Mouse (Mus musculus) neural tube, embryonic 11.5 days (tissue): ENCODE measurements around the gene Etl4. TPM values are rescaled to one million over a fixed set of nuclear protein-coding genes. Genes with fewer than 3 reads are reported as not detected.

Experiments
- ATAC-seq: fragments of 200-750 bp; cut with Nextera tagmentation; 2 replicates; pipeline ENCODE4 v1.8.0; 2017; ENCODE audit warnings: moderate number of reproducible peaks, mild to moderate bottlenecking, moderate TSS enrichment, moderate library complexity; ENCODE audit not compliant: insufficient read depth, low FRiP score, low TSS enrichment
- DNase-seq: peaks from one replicate; pipeline ENCODE4 v3.0.0-alpha.2; 2015; ENCODE audit warnings: low spot score
- H3K27ac ChIP-seq: fragments of 300-500 bp; sonication (generic); 2 replicates; pipeline ENCODE4 v1.5.1; 2014; ENCODE audit warnings: low read depth, mild to moderate bottlenecking, low read length
- H3K27me3 ChIP-seq: fragments of 300-500 bp; sonication (generic); 2 replicates; pipeline ENCODE4 v1.6.1; 2014; ENCODE audit warnings: mild to moderate bottlenecking, low read length, mixed read lengths; ENCODE audit not compliant: control insufficient read depth, insufficient read depth
- H3K36me3 ChIP-seq: fragments of 300-500 bp; sonication (generic); 2 replicates; pipeline ENCODE4 v1.6.1; 2014; ENCODE audit warnings: mild to moderate bottlenecking, low read length, moderate library complexity, mixed read lengths; ENCODE audit not compliant: control insufficient read depth, insufficient read depth
- H3K4me1 ChIP-seq: fragments of 300-500 bp; sonication (generic); 2 replicates; pipeline ENCODE4 v1.6.1; 2014; ENCODE audit warnings: low read length, mixed read lengths; ENCODE audit not compliant: control insufficient read depth, insufficient read depth
- H3K4me2 ChIP-seq: fragments of 300-500 bp; sonication (generic); 2 replicates; pipeline ENCODE4 v1.6.1; 2014; ENCODE audit warnings: low read depth, mild to moderate bottlenecking, moderate library complexity
- H3K4me3 ChIP-seq: fragments of 300-500 bp; sonication (generic); 2 replicates; pipeline ENCODE4 v1.5.1; 2014; ENCODE audit warnings: low read depth, low read length
- H3K9ac ChIP-seq: fragments of 300-500 bp; sonication (generic); 2 replicates; pipeline ENCODE4 v1.6.1; 2014; ENCODE audit warnings: mild to moderate bottlenecking, low read length
- H3K9me3 ChIP-seq: fragments of 300-500 bp; sonication (generic); 2 replicates; pipeline ENCODE4 v1.6.1; 2016; ENCODE audit warnings: low read length; ENCODE audit not compliant: control insufficient read depth
- WGBS: fragments of 180-500 bp; shearing (Covaris S2); extraction: QIAGEN DNeasy Blood & Tissue Kit; methylation state at CpG from one replicate; pipeline ENCODE4 v1.1.7; 2014; 5-methylcytosine and 5-hydroxymethylcytosine counted together
- polyA plus RNA-seq: library from polyadenylated mRNA; unstranded; fragments of >200 nt; fragmentation: Nextera tagmentation; extraction: Ambion mirVana; gene quantifications from 2 replicates; pipeline ENCODE4 v1.2.1, GENCODE M21; 2014

Etl4 gene
- polyA plus RNA-seq, 1 experiment from 2014 or later: 19.9 TPM

DNA sequence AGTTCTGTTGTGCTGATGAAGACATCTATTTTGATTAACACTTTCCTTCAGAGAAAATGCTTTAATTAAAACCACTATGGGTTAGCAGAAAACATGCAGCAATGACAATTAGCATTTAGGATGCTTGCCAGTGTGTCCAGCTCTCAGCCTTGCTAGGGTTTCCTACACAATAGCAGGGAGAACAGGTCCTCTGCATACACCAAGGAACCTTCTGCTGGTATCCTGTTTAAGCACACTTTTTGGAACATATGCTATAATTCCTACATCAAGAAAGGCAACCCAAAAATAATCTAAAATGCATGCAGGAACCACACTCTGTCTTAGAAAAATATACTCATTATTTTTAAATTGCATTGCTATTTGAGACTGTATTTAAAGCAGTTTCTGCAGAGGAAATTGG is 673.5 kb downstream of the Etl4 start:
- H3K4me2 ChIP-seq: no peak overlapping the region
- H3K27ac ChIP-seq: no peak overlapping the region
- no peak overlapping the region for H3K4me3 ChIP-seq
- no peak overlapping the region for H3K9ac ChIP-seq
- DNase-seq (no peak), ATAC-seq (no peak)
- H3K36me3 ChIP-seq: no peaks in the 10 kb centered on the region
- H3K27me3 ChIP-seq: no peaks in the 10 kb centered on the region
- H3K4me1 ChIP-seq: no peaks in the 10 kb centered on the region
- H3K9me3 ChIP-seq: no peaks in the 10 kb centered on the region

DNA sequence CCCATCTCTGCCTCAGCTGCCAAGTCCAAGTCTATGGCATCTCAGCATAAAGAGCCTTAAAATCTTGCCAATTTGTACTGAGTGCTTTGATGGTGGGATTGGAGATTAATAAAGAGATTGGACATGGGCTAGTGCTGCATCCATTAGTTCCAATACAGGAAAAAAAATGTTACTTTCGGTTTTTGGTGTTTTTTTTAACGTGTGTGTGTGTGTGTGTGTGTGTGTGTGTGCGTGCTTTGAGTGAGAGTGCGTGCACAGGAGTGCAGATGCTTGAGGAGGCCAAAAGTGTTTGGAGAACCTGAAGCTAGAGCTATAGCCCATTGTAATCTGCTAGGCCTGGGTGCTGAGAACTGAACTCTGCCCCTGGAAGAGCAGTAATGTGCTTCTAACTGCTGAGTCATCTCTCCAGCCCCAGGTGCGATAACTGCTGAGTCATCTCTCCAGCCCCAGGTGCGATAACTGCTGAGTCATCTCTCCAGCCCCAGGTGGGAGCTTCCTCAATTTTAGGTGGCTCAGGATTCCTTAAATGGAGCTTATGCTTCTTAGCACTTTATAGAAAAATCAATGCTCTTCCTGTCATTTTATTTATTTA is 674.1 kb downstream of the Etl4 start:
- no peaks in the 10 kb centered on the region for H3K36me3 ChIP-seq
- DNase-seq: no peak
- H3K9ac ChIP-seq: no peak overlapping the region
- no peak overlapping the region for H3K4me2 ChIP-seq
- no peaks in the 10 kb centered on the region for H3K4me1 ChIP-seq
- WGBS: 90% methylated on average over 6 of the region's 6 CpGs
- no peaks in the 10 kb centered on the region for H3K27me3 ChIP-seq
- no peak for ATAC-seq
- H3K27ac ChIP-seq: no peak overlapping the region
- no peak overlapping the region for H3K4me3 ChIP-seq
- no peaks in the 10 kb centered on the region for H3K9me3 ChIP-seq

DNA sequence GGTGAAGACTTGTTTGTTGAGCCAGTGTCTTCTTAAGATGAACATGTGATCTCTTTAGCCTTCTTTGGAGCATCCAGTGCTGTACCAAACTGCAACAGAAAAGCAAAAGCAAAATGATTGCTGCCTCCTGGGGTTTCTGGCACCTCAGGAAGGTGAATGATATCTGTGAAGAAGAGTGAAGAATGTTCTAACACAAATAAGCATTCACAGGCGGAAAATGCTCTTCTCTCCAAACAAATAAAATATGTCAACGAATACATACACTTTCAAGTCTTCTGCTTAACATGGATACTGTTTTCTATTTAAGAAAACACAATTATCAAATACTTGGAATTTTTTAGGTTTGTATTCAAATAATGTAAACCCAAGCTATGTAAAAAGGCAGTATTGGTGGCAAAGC is 678.3 kb downstream of the Etl4 start:
- no peak for ATAC-seq
- Histone ChIP-seq H3K9me3 (no peaks in the 10 kb centered on the region), H3K9ac (no peak overlapping the region), H3K27me3 (no peaks in the 10 kb centered on the region), H3K27ac (no peak overlapping the region), H3K36me3 (no peaks in the 10 kb centered on the region), H3K4me1 (no peaks in the 10 kb centered on the region), H3K4me3 (no peak overlapping the region), H3K4me2 (no peak overlapping the region)
- 99% methylated on average over 2 of the region's 2 CpGs for WGBS
- DNase-seq: no peak

DNA sequence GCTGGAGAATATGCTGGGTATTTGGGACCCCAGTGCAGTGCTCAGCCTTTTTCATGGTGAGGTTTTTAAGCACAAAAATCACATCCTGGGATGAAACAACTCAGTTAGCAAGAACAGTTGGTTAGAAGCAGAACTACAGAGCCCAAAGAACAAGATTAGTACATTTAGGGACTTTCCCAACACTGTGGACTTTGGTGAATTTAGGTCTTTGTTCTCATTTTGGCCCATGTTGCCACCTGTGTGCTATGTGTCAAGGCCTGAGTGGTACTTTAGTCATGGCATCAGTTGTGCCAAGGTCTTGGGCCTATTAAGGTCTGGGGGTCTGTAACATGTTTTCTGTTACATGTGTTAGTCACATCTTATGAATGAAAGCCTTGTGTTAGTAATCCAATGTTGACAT is 679.1 kb downstream of the Etl4 start:
- H3K4me3 ChIP-seq: no peak overlapping the region
- no peak for ATAC-seq
- H3K27ac ChIP-seq: no peak overlapping the region
- no peak for DNase-seq
- no peak overlapping the region for H3K4me2 ChIP-seq
- H3K9ac ChIP-seq: no peak overlapping the region
- H3K4me1 ChIP-seq: no peaks in the 10 kb centered on the region
- H3K27me3 ChIP-seq: no peaks in the 10 kb centered on the region
- no peaks in the 10 kb centered on the region for H3K36me3 ChIP-seq
- H3K9me3 ChIP-seq: no peaks in the 10 kb centered on the region

DNA sequence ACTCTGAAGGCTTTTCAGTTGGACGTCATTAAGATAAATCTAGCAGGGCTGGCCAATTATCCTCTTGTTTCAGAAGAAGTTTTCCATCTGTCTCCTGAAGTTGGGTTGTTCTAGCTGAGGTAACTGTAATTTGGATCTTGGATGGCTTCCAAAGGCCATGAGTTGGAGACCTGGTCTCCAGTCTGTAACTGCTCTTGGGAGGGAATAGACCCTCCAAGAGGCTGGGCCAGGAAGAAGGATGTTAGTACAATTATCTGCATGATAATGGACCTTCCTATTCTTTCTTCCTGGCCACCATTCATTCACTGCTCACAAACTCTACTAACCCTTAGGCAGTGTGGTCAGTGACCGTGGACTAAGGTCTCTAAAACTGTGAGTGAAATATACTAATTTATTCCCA is 684.5 kb downstream of the Etl4 start:
- no peaks in the 10 kb centered on the region for H3K36me3 ChIP-seq
- WGBS: 90% methylated on average over 2 of the region's 2 CpGs
- no peak for ATAC-seq
- no peaks in the 10 kb centered on the region for H3K4me1 ChIP-seq
- no peaks in the 10 kb centered on the region for H3K9me3 ChIP-seq
- no peak overlapping the region for H3K27ac ChIP-seq
- DNase-seq: no peak
- H3K4me3 ChIP-seq: no peak overlapping the region
- H3K4me2 ChIP-seq: no peak overlapping the region
- no peak overlapping the region for H3K9ac ChIP-seq
- H3K27me3 ChIP-seq: no peaks in the 10 kb centered on the region

DNA sequence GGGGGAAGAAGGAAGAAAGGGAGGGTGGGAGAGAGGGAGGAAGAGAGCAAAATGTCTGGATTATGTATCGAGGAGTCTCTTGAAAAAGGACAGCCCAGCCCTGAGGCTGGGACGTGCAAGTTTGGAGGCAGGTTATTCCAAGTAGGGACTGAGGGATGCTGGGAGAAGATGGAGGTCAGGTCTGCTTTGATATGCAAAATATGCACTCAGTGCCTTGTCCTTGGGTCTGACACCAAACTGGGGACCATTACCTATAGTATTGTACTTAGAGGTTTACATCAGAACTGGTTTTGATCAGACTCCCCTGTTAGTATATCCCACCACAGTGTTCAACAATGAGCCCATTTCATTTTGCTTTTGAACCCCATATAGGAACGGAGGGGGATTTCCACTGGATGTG is 685.4 kb downstream of the Etl4 start:
- 87% methylated on average over 3 of the region's 3 CpGs for WGBS

DNA sequence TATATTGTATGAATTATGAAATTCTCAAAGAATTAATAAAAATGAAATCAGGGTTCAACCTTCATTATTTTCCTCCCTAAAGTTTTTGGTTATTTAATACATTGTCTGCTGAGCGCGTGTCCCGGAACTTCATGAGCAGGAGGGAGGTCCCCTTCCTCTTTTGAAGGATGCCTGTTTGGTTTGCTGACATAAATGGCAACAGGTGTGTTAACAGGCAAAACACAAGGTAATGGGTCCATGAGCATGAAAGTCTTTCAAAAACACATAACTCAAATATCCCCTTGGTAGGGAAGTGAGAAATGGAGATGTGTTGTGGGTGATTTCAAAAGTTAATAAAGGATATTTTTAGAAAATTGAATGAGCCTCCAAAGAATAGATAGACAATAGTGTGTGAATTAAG is 687.0 kb downstream of the Etl4 start:
- Histone ChIP-seq H3K27ac (no peak overlapping the region), H3K9me3 (no peaks in the 10 kb centered on the region), H3K4me3 (no peak overlapping the region), H3K27me3 (no peaks in the 10 kb centered on the region), H3K4me1 (no peaks in the 10 kb centered on the region), H3K36me3 (no peaks in the 10 kb centered on the region), H3K4me2 (no peak overlapping the region), H3K9ac (no peak overlapping the region)
- no peak for ATAC-seq
- WGBS: 92% methylated on average over 3 of the region's 3 CpGs
- no peak for DNase-seq

More for the DNA sequence above, 685.4 kb downstream of the Etl4 start:
- Histone ChIP-seq H3K9ac (no peak overlapping the region), H3K4me2 (no peak overlapping the region), H3K27me3 (no peaks in the 10 kb centered on the region), H3K27ac (no peak overlapping the region), H3K36me3 (no peaks in the 10 kb centered on the region), H3K9me3 (no peaks in the 10 kb centered on the region), H3K4me1 (no peaks in the 10 kb centered on the region), H3K4me3 (no peak overlapping the region)
- no peak for DNase-seq
- no peak for ATAC-seq

DNA sequence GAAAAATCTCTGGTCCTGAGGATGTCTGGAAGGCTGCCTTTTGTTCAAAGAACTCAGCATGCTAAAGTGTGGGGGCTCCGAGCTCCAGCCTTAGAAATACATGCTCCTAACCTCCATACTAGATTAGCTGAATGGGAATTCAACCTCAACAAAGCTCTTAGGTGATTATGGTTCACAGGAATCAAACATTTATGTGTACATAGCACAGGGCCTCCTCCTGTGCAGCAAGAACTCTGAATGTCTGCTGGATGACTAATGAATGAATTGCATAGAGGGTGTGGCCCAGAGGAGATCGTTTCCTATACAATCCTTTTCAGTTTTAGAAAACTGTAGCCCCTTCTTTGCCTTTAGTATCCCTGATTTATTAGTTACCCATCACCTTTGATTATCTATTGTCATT is 687.6 kb downstream of the Etl4 start:
- Histone ChIP-seq H3K4me2 (no peak overlapping the region), H3K36me3 (no peaks in the 10 kb centered on the region), H3K27ac (no peak overlapping the region), H3K4me1 (no peaks in the 10 kb centered on the region), H3K27me3 (no peaks in the 10 kb centered on the region), H3K9ac (no peak overlapping the region), H3K4me3 (no peak overlapping the region), H3K9me3 (no peaks in the 10 kb centered on the region)
- 46% methylated on average over 2 of the region's 2 CpGs for WGBS
- ATAC-seq: no peak
- DNase-seq: no peak

DNA sequence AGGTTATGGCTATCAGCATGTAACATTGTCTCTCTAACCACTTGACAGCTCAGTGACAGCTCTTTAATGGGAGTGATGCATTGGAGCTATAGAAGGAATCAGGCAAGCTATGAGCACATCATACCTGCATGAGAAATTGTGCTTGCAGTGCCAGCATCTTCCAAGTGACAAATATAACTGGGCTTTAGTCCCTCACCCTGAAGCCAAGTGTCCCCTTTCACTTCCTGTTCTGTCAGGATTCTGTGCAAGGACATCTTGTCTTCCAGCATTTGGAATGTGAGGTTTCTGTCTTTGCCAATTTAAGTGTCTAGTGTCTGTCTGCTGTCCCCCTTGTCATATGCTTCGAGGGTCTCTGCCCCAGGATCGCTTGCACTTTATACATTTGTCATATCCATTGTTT is 693.1 kb downstream of the Etl4 start:
- no peak overlapping the region for H3K4me2 ChIP-seq
- no peak for DNase-seq
- no peaks in the 10 kb centered on the region for H3K9me3 ChIP-seq
- no peaks in the 10 kb centered on the region for H3K4me1 ChIP-seq
- 86% methylated on average over 2 of the region's 2 CpGs for WGBS
- H3K27me3 ChIP-seq: no peaks in the 10 kb centered on the region
- no peaks in the 10 kb centered on the region for H3K36me3 ChIP-seq
- no peak for ATAC-seq
- H3K9ac ChIP-seq: no peak overlapping the region
- no peak overlapping the region for H3K27ac ChIP-seq
- H3K4me3 ChIP-seq: no peak overlapping the region
